ENCODE assay signal across 14 mouse cellular contexts in the genomic region with DNA sequence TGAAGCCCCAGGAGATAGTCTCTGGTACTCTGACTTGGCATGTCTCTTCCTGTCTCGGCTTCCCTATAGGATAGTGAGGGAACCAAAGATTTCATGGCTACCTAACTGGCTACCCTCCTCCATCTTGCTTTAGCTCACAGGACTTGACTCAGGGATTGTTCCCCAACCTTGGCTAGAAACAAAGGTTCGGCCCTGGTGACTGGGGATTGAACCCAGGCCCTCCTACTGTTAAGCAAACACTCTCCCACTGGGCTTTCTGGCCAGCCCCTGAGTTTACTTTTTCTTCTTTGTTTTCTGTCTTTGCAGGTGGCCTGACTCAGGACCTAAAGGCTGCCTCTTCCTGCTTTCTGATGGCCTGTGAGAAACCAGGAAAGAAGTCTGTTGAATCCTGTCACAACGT. TPM values are rescaled to one million over a fixed set of nuclear protein-coding genes. Genes with fewer than 3 reads are reported as not detected.
DNase-seq lines count a peak whose midpoint lies in the region; ATAC-seq and TF ChIP-seq lines count a peak whose summit lies in the region.
"Had no signal": no experiment of that assay in that cellular context is flagged by ENCODE, and none has a peak within 500 bp of the region (broad histone marks: within the 10 kb centered on the region; RNA-seq: fewer than 3 reads in every experiment).

No protein-coding gene starts in this region.

- no peak overlapping the region for H3K4me3 ChIP-seq in hindbrain, embryonic 10.5 days
- no peak overlapping the region for H3K4me3 ChIP-seq in hindbrain, embryonic 14.5 days (replicated peaks; ENCODE audit: low read length)
- no peak overlapping the region for H3K4me3 ChIP-seq in neural tube, embryonic 13.5 days
- no peak overlapping the region for H3K4me3 ChIP-seq in hindbrain, embryonic 13.5 days
- H3K4me3 ChIP-seq in stomach, postnatal 0 days (ENCODE audit: low read depth, low read length), result no peak overlapping the region
- H3K4me3 ChIP-seq: gastrocnemius, adult 2 months; megakaryocyte, embryonic 14.5 days had no signal

- no peak for TF ChIP-seq CTCF in stomach, postnatal 0 days (IDR thresholded peaks at IDR 0.05; ENCODE audit: low read depth)

- no peak for DNase-seq in hindbrain, embryonic 10.5 days (ENCODE audit: low spot score)
- no peak for DNase-seq in hindbrain, embryonic 14.5 days (ENCODE audit: low spot score)
- DNase-seq in neural tube, embryonic 10.5 days (ENCODE audit: extremely low spot score, low spot score), result no peak
- DNase-seq in stomach, postnatal 0 days (ENCODE audit: low spot score), result no peak
- DNase-seq in spleen, postnatal 36 days (ENCODE audit: low spot score in 2 of 2), result no peak
- no peak for DNase-seq in spleen, postnatal 14 days (ENCODE audit: low spot score in 2 of 2)
- DNase-seq: gastrocnemius, adult 2 months; heart, postnatal 14 days; kidney, adult 2 months; lung, embryonic 14.5 days had no signal

- no peak for ATAC-seq in hindbrain, embryonic 14.5 days (ENCODE audit: low FRiP score)
- no peak for ATAC-seq in neural tube, embryonic 13.5 days (ENCODE audit: low read depth)
- ATAC-seq in hindbrain, embryonic 13.5 days (ENCODE audit: low FRiP score), result no peak
- peak; percentile 38; the same call in 1 of the 2 replicates for ATAC-seq in stomach, postnatal 0 days (ENCODE audit: low FRiP score, low TSS enrichment)
- ATAC-seq: Patski had no signal

- H3K4me1 ChIP-seq in hindbrain, embryonic 10.5 days (replicated peaks), result peaks cover 21% of the 10 kb centered on the region
- no peaks in the 10 kb centered on the region for H3K4me1 ChIP-seq in hindbrain, embryonic 14.5 days (replicated peaks; ENCODE audit: control insufficient read depth, insufficient read depth, low read length)
- H3K4me1 ChIP-seq in neural tube, embryonic 13.5 days (replicated peaks), result peaks cover 11% of the 10 kb centered on the region
- H3K4me1 ChIP-seq in hindbrain, embryonic 13.5 days (replicated peaks), result peaks cover 8% of the 10 kb centered on the region; the same call in 1 of the 2 replicates
- no peaks in the 10 kb centered on the region for H3K4me1 ChIP-seq in stomach, postnatal 0 days (replicated peaks; ENCODE audit: control insufficient read depth, insufficient read depth)

- H3K4me2 ChIP-seq in hindbrain, embryonic 14.5 days (replicated peaks), result no peak overlapping the region
- no peak overlapping the region for H3K4me2 ChIP-seq in neural tube, embryonic 13.5 days
- no peak overlapping the region for H3K4me2 ChIP-seq in hindbrain, embryonic 13.5 days
- no peak overlapping the region for H3K4me2 ChIP-seq in stomach, postnatal 0 days (replicated peaks; ENCODE audit: low read depth)
- H3K4me2 ChIP-seq: lung, embryonic 14.5 days had no signal

- TF ChIP-seq EP300 in stomach, postnatal 0 days (optimal IDR thresholded peaks at IDR 0.05), result no peak

- peak overlapping the region; percentile 62 for H3K27ac ChIP-seq in hindbrain, embryonic 10.5 days
- H3K27ac ChIP-seq in hindbrain, embryonic 14.5 days, result no peak overlapping the region
- no peak overlapping the region for H3K27ac ChIP-seq in neural tube, embryonic 13.5 days (replicated peaks)
- H3K27ac ChIP-seq in hindbrain, embryonic 13.5 days, result 0 out of 2 replicates have a peak overlapping the region, but pooled peaks have one; percentile 53
- no peak overlapping the region for H3K27ac ChIP-seq in stomach, postnatal 0 days (replicated peaks)
- H3K27ac ChIP-seq: gastrocnemius, adult 2 months had no signal

- no peaks in the 10 kb centered on the region for H3K9me3 ChIP-seq in hindbrain, embryonic 10.5 days
- H3K9me3 ChIP-seq in hindbrain, embryonic 14.5 days (ENCODE audit: control insufficient read depth, low read length), result no peaks in the 10 kb centered on the region
- H3K9me3 ChIP-seq in neural tube, embryonic 13.5 days, result no peaks in the 10 kb centered on the region
- no peaks in the 10 kb centered on the region for H3K9me3 ChIP-seq in hindbrain, embryonic 13.5 days
- no peaks in the 10 kb centered on the region for H3K9me3 ChIP-seq in stomach, postnatal 0 days (ENCODE audit: control insufficient read depth, low read length)
- H3K9me3 ChIP-seq: megakaryocyte, embryonic 14.5 days had no signal

- no peak overlapping the region for H3K9ac ChIP-seq in hindbrain, embryonic 14.5 days
- H3K9ac ChIP-seq in neural tube, embryonic 13.5 days, result 0 out of 2 replicates have a peak overlapping the region, but pooled peaks have one; percentile 17
- no peak overlapping the region for H3K9ac ChIP-seq in hindbrain, embryonic 13.5 days
- H3K9ac ChIP-seq in stomach, postnatal 0 days (ENCODE audit: low read length), result no peak overlapping the region
- H3K9ac ChIP-seq: lung, embryonic 14.5 days had no signal

- H3K36me3 ChIP-seq in hindbrain, embryonic 10.5 days, result peaks cover 79% of the 10 kb centered on the region
- H3K36me3 ChIP-seq in hindbrain, embryonic 14.5 days (replicated peaks; ENCODE audit: control insufficient read depth, insufficient read depth), result peaks cover 50% of the 10 kb centered on the region
- peaks cover 57% of the 10 kb centered on the region for H3K36me3 ChIP-seq in neural tube, embryonic 13.5 days
- H3K36me3 ChIP-seq in hindbrain, embryonic 13.5 days, result peaks cover 53% of the 10 kb centered on the region
- H3K36me3 ChIP-seq in stomach, postnatal 0 days (ENCODE audit: control insufficient read depth, insufficient read depth, low read length), result no peaks in the 10 kb centered on the region; the same call in 1 of the 2 replicates

- no peaks in the 10 kb centered on the region for H3K27me3 ChIP-seq in hindbrain, embryonic 10.5 days (ENCODE audit: insufficient read depth, poor library complexity, severe bottlenecking)
- H3K27me3 ChIP-seq in hindbrain, embryonic 14.5 days (ENCODE audit: control insufficient read depth, insufficient read depth, low read length), result no peaks in the 10 kb centered on the region
- H3K27me3 ChIP-seq in neural tube, embryonic 13.5 days, result no peaks in the 10 kb centered on the region
- H3K27me3 ChIP-seq in hindbrain, embryonic 13.5 days, result no peaks in the 10 kb centered on the region
- no peaks in the 10 kb centered on the region for H3K27me3 ChIP-seq in stomach, postnatal 0 days (ENCODE audit: control insufficient read depth, insufficient read depth, low read length)
- H3K27me3 ChIP-seq: megakaryocyte, embryonic 14.5 days; Patski had no signal

- 36% methylated on average over 3 of the region's 3 CpGs for WGBS in hindbrain, embryonic 10.5 days
- 32% methylated on average over 3 of the region's 3 CpGs for WGBS in hindbrain, embryonic 14.5 days
- WGBS in neural tube, embryonic 13.5 days, result 32% methylated on average over 3 of the region's 3 CpGs
- 28% methylated on average over 3 of the region's 3 CpGs for WGBS in hindbrain, embryonic 13.5 days
- 43% methylated on average over 3 of the region's 3 CpGs for WGBS in stomach, postnatal 0 days

RNA-seq across cellular contexts. Expression of gene Coa7, which starts 9.9 kb away (rescaled TPM):
- 65.2 and 68.6 TPM in 2 replicates for polyA plus RNA-seq in hindbrain, embryonic 10.5 days (2016; fragmentation: Nextera tagmentation; extraction: Ambion mirVana)
- 43.8 and 47.9 TPM in 2 replicates for polyA plus RNA-seq in hindbrain, embryonic 14.5 days (2014; fragmentation: Nextera tagmentation; extraction: Ambion mirVana)
- 43.2 and 46.8 TPM in 2 replicates for polyA plus RNA-seq in neural tube, embryonic 13.5 days (2015; fragmentation: Nextera tagmentation; extraction: Ambion mirVana)
- polyA plus RNA-seq in hindbrain, embryonic 13.5 days (2015; fragmentation: Nextera tagmentation; extraction: Ambion mirVana), result 49.9 and 50.0 TPM in 2 replicates
- 59.3 and 62.3 TPM in 2 replicates for polyA plus RNA-seq in stomach, postnatal 0 days (2015; fragmentation: Nextera tagmentation; extraction: Ambion mirVana)

RNA-seq across cellular contexts. Expression of gene Zyg11b, which starts 36.9 kb away (rescaled TPM):
- polyA plus RNA-seq in hindbrain, embryonic 10.5 days (2016; fragmentation: Nextera tagmentation; extraction: Ambion mirVana), result 13.0 and 17.0 TPM in 2 replicates
- polyA plus RNA-seq in hindbrain, embryonic 14.5 days (2014; fragmentation: Nextera tagmentation; extraction: Ambion mirVana), result 45.3 and 46.0 TPM in 2 replicates
- 23.1 and 25.3 TPM in 2 replicates for polyA plus RNA-seq in neural tube, embryonic 13.5 days (2015; fragmentation: Nextera tagmentation; extraction: Ambion mirVana)
- polyA plus RNA-seq in hindbrain, embryonic 13.5 days (2015; fragmentation: Nextera tagmentation; extraction: Ambion mirVana), result 27.1 and 27.7 TPM in 2 replicates
- polyA plus RNA-seq in stomach, postnatal 0 days (2015; fragmentation: Nextera tagmentation; extraction: Ambion mirVana), result 4.3 and 4.7 TPM in 2 replicates

RNA-seq across cellular contexts. Expression of gene Shisal2a, which starts 45.3 kb away (rescaled TPM):
- polyA plus RNA-seq in hindbrain, embryonic 10.5 days (2016; fragmentation: Nextera tagmentation; extraction: Ambion mirVana), result 1.1 and 2.4 TPM in 2 replicates
- 5.5 and 7.6 TPM in 2 replicates for polyA plus RNA-seq in hindbrain, embryonic 14.5 days (2014; fragmentation: Nextera tagmentation; extraction: Ambion mirVana)
- polyA plus RNA-seq in neural tube, embryonic 13.5 days (2015; fragmentation: Nextera tagmentation; extraction: Ambion mirVana), result 4.0 and 4.1 TPM in 2 replicates
- 4.9 and 5.3 TPM in 2 replicates for polyA plus RNA-seq in hindbrain, embryonic 13.5 days (2015; fragmentation: Nextera tagmentation; extraction: Ambion mirVana)
- polyA plus RNA-seq in stomach, postnatal 0 days (2015; fragmentation: Nextera tagmentation; extraction: Ambion mirVana), result 4.5 and 4.9 TPM in 2 replicates
- polyA plus RNA-seq: Patski had no signal

Comparison
In these comparisons a context has a peak if more than half of its experiments do, and no peak if none do; other contexts are left out.
1. H3K27ac ChIP-seq: peak in hindbrain, embryonic 10.5 days (single experiment) and hindbrain, embryonic 13.5 days (single experiment); none in hindbrain, embryonic 14.5 days (single experiment), neural tube, embryonic 13.5 days (single experiment) and stomach, postnatal 0 days (single experiment).